Mouse (Mus musculus) layer of hippocampus, postnatal 36 days (tissue): Measurements from ENCODE around the gene Rpp14. TPM values are rescaled to one million over a fixed set of nuclear protein-coding genes. Genes with fewer than 3 reads are reported as not detected.

Experiments
- DNase-seq, 2 experiments: peaks; one replicate each; pipeline ENCODE4 v3.0.0; 2022
- total RNA-seq, 2 experiments: library from RNA; stranded (reverse); gene quantifications; 2 replicates each; pipeline ENCODE4 v1.2.3; 2021

The Rpp14 gene
- 10 to 100 TPM; 26.5 to 30.9 TPM for total RNA-seq

DNA sequence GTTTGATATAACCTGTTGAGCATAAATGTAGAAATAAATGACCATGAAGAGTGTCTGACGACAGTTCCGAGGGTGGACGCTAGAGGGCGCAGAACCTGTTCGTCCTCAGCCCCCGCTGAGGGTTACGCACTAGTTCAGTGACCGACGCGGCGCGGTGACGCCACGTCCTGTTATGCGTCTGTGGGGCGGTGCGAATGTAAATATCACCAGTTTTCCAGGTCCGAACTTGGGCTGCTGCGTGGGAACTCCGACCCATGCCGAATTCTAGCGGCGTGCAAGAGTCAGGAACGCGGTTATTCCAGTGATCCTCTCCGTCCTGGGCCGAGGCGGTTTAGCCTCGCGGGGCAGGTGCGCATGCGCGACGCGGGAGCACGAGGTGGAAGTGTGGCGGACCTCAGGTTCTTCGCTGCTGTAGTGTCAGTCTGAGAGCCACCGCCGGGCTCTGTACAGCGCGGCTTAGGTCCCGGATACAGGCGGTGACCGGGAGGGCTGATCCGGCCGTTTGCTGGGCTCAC lies at the start of gene Rpp14:
Rpp14 (plus strand) TSS at position 203 of the 515 bp plus-strand sequence.
- peak; percentile 95 for DNase-seq

DNA sequence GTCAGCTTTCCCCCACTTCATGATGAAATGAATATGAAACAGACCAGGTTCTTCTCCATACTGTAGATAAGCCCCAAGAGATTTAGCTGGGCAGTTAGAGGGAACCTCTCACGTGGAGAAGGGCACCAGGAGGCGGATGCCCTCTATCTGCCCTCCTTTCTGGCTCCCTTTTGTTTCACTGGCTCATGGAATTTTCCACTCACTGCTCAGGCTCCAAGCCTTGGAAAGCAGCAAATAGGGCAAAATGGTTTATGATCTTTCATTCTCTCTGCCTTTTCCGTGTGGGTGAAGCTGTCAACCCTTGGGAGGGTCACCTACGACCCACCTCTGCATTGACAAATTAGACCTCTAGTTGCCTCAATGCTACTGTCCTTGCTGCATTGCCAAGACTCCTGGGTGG lies 49.6 kb upstream of the Rpp14 start:
- DNase-seq, result no peak

- no peak for DNase-seq
These were observed 47.9 kb upstream of the Rpp14 start for GRCm38 (mm10) chr14:8032087-8032944.

- no peak for DNase-seq
These were observed 45.6 kb upstream of the Rpp14 start for GRCm38 (mm10) chr14:8034561-8034960.

DNA sequence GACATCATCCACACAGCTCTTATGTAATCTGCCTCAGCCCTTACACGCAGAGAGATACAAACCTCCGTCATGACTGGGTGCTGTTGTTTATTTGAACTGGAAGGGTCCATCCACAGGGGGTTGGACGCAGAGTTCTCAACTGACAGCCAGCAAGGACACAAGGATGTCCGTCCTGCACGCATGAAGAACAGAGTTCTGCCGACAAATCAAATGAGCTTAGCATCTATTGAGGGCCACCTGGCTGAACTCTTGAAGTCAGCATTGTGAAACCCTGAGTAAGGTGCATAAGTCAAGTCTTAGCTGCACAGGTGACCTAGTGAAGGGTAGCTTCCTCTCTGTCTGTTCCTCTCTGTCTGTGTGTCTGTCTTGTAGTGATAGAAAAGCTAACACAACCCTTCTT lies 44.2 kb upstream of the Rpp14 start:
- no peak for DNase-seq

DNA sequence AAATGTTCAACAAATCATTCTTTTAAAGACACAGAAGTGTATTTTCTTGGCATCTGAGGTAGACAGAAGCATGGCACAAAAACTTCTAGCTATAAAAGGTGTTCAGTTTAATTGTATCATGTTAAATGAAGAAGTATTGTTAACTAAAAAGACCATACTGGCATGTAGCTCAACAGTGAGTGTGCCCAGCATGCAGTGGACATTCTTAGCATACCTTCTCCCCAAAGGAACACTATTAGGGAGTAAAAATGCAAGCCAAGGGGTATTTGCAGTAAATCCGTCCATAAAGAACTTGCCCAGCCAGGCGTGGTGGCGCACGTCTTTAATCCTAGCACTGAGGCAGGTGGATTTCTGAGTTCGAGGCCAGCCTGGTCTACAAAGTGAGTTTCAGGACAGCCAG lies 43.8 kb upstream of the Rpp14 start:
- no peak for DNase-seq

DNA sequence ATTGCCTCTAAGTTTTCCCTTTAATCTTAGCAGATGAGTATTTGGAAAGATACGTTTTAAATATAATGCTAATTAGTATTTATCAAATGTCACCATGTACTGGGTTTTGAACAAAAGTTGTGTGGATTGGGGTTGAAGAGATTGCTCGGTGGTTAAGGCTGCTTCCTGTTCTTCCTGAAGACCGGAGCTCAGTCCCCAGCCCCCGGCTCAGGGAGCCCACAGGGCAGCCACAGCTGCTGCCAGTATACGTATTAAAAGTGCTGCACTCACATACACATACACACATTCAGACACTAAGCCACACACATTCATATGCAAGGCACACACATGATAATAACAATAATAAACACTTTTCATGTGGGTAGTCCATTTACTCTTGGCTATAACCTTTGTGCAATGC lies 42.0 kb upstream of the Rpp14 start:
- DNase-seq, result no peak

DNA sequence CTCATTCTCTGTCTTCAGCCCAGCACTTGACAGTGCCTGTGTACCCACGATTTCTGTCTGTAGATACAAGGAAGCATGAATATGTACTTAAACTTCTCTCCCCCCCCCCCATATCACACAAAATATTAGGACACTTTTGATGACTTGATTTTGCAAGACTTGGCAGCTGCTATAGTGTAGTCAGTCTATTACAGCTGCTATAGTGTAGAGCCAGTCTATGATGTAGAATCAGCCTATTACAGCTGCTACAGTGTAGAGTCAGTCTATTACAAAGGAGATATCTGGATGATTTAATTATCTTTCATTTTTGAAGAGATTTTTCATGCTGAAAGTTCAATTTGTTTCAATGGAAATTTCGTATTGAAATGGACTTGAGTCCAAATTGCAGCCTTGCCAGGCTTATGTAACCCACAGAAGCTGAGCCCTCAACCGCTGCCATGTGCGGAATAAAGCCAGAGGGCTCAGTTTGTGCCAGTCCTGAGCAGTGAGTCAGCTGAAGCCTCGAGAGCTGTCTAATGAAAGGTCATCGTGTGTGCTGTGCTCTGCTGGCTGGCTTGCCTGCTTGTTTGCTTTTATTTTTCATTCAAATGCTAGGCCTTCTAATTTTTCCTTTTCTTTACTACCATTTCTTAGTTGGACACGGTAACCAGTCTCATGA lies 41.2 kb upstream of the Rpp14 start:
- DNase-seq, result peak; percentile 63 to 74

DNA sequence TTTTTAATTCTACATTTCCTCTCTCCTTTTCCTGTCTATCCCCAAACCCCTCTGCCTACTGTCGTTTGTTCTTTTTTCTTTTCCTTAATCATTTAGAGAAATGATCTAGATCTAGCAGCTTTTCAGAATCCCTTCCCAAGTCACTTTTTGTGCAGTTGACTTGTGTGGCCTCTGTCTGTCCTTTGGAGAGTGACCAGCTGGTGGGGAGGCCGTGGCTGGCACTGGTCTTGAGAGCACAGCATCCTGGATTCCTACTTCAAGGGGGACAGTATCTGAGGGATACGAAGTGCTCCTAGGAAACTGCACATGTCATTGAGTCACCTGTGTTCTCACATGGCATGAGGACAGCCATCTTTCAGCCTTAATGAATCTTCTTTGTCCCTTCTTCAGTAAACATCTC lies 40.0 kb upstream of the Rpp14 start:
- no peak for DNase-seq

DNA sequence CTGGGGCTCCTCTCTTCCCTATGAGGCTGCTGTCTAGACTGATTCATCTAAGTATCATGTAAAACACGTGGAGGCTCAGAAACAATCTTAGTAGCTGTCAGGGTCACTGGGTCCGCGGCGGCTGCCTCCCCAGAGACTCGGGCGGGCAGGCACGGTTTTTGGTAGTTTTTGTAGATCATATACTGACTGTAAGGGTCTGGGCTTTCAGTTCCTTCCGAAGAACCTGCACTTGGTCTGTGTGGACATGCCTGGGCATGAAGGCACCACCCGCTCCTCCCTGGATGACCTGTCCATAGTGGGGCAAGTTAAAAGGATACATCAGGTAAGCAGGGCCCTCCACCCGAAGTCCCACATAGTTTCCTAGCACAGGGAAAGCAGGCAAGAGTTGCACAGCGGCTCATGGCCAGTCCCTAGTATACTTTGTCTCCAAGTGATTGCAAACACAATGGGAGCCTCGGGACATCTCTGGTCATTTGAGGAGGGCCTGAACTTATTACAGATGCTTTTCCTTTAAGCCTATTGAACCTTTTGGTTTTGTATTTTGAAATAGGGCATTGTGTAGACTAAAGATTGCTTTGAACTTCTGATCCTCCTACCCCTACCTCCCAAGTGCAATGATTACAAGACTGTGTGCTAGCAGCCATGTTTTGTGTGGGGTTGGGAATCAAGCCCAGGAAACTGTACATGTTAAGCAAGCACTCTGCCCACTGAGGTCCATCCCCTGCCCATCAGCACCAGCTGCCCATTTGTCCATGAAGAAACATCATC lies 39.1 kb upstream of the Rpp14 start:
- DNase-seq, result no peak

DNA sequence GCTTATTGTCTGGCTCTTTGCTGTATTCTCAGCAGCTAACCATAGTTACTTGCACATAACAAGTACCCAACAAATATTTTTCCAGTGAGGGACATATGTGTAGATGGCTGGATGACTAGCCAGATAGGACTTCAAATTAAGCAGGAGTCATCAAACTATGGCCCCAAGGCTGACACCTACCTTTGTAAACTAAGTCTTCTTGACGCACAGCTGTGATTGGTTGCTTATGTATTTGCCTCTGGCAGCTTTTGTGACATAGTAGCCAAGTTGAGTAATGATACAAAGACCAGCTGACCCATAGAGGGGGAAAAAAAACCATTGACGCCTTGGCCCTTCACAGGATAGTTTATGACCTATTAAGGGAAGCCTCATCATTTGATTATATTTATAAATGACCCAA lies 38.0 kb upstream of the Rpp14 start:
- no peak for DNase-seq

- DNase-seq, result no peak
These were observed 37.6 kb upstream of the Rpp14 start for GRCm38 (mm10) chr14:8042577-8042976.

GRCm38 (mm10) chr14:8044330-8044729 lies 35.8 kb upstream of the Rpp14 start:
- no peak for DNase-seq

GRCm38 (mm10) chr14:8044786-8045185 lies 35.4 kb upstream of the Rpp14 start:
- DNase-seq, result no peak

- no peak for DNase-seq
These were observed 34.9 kb upstream of the Rpp14 start for GRCm38 (mm10) chr14:8045187-8045846.

- DNase-seq, result no peak
These were observed 33.3 kb upstream of the Rpp14 start for GRCm38 (mm10) chr14:8046839-8047238.

GRCm38 (mm10) chr14:8049334-8049733 lies 30.8 kb upstream of the Rpp14 start:
- DNase-seq, result no peak

DNA sequence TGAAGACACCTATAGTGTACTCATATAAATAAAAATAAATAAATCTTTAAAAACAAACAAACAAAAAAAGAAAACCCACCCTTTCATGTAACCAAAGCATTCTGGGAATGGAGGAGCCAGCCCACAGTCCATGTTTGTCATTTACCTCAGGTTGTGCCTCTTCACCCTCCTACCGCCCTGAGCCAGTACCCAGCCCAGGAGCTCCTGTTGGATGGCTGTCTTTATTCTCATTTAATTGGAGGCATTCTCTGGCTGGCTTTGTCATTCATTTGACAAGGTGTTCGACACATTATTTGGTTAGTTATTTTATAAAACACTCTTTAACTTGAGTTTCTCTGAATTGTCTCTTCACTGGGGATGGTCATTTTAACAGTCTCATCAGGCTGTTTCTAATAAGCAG lies 28.3 kb upstream of the Rpp14 start:
- no peak for DNase-seq

DNA sequence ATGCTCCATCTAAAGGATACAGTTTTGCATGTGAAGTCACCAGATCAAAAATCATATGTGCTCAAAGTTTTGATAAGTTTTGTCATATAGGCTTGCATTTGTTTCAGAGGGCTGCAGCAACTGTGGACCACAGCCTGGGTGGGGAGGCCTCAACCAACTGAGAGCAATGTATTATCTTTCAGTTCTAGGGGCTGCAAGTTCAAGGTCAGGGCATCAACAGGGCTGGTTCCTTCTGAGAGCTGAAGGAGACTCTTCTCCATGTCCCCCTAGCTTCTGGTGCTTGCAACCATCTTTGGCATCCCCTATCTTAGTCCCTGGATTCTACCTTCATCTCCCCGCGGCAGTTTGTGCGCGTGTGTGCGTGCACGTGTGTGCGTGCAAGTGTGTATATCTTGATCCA lies 27.5 kb upstream of the Rpp14 start:
- no peak for DNase-seq

DNA sequence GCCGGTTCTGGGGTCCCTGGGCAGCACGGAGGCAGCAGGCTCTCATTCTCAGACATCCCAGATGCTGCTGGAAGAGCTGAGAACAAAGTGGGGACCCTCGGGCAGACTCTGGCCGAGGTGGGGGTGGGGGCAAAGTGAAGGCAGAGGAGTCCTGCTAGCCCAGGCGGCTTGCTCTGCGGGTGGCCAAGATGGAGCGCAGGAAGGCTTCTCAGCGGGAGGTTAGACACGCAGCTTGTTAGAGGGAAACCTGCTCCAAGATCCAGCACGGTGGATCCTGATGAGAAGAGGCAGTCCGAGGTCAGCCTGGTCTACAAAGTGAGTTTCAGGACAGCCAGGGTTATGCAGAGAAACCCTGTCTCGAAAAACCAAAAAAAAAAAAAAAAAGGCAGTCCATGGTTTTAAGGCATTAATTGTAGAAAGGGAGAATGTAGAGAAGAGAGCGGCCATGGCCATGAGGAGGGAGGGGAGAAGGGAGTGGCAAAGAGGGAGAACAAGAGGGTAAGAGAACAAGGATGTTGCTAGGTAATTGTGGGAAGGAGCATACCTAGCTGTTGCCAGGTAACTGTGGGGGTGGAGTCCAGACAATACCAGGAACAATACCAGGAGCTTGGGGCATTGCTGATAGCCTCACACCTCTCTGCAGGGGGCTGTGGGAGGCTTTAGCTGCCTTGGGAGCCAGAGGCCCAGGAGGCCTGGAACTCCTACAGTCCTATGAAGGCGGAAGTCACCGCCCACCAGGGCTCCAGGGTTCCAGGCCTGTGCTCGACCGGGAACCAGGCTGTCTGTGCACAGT lies 25.7 kb upstream of the Rpp14 start:
- no peak for DNase-seq

- DNase-seq, result no peak
These were observed 24.1 kb upstream of the Rpp14 start for GRCm38 (mm10) chr14:8056076-8056475.

GRCm38 (mm10) chr14:8059938-8060337 lies 20.2 kb upstream of the Rpp14 start:
- no peak for DNase-seq
